Mouse (Mus musculus) left cerebral cortex, adult 9 months (tissue): ENCODE measurements at regions not wholly inside any gene's neighbourhood (a gene's known extent, or its start where the extent isn't known, plus 50 kb on each side); places are given as distances from the start of the nearest gene placed in this dataset.

ENCODE experiments used
- DNase-seq, 2 experiments: peaks; one replicate each; pipeline ENCODE4 v3.0.0; 2022; ENCODE audit warnings: low spot score in 2 of 2

- DNase-seq: no peak
These were observed 539.2 kb downstream of the Gm19410 start for GRCm38 (mm10) chr8:36304809-36305208.

GRCm38 (mm10) chr8:36306336-36306735 is 540.7 kb downstream of the Gm19410 start:
- DNase-seq: no peak

- no peak for DNase-seq
These were observed 541.9 kb downstream of the Gm19410 start for GRCm38 (mm10) chr8:36307496-36307895.

GRCm38 (mm10) chr8:36308056-36308455 is 542.5 kb downstream of the Gm19410 start:
- DNase-seq: no peak

GRCm38 (mm10) chr8:36309326-36309725 is 543.7 kb downstream of the Gm19410 start:
- DNase-seq: no peak

- no peak for DNase-seq
These were observed 544.4 kb downstream of the Gm19410 start for GRCm38 (mm10) chr8:36309952-36310351.

- DNase-seq: no peak
These were observed 546.1 kb downstream of the Gm19410 start for GRCm38 (mm10) chr8:36311734-36312133.

GRCm38 (mm10) chr8:36312963-36313362 is 547.4 kb downstream of the Gm19410 start:
- DNase-seq: no peak

GRCm38 (mm10) chr8:36318396-36318795 is 552.8 kb downstream of the Gm19410 start:
- DNase-seq: no peak

GRCm38 (mm10) chr8:36318884-36319283 is 553.3 kb downstream of the Gm19410 start:
- DNase-seq: no peak

- DNase-seq: no peak
These were observed 553.8 kb downstream of the Gm19410 start for GRCm38 (mm10) chr8:36319314-36319959.

- no peak for DNase-seq
These were observed 556.5 kb downstream of the Gm19410 start for GRCm38 (mm10) chr8:36322125-36322524.

- DNase-seq: no peak
These were observed 557.0 kb downstream of the Gm19410 start for GRCm38 (mm10) chr8:36322578-36322977.

GRCm38 (mm10) chr8:36338628-36339027 is 573.0 kb downstream of the Gm19410 start:
- no peak for DNase-seq

- DNase-seq: no peak
These were observed 573.9 kb downstream of the Gm19410 start for GRCm38 (mm10) chr8:36339449-36339848.

GRCm38 (mm10) chr8:36340454-36340853 is 574.9 kb downstream of the Gm19410 start:
- DNase-seq: no peak

GRCm38 (mm10) chr8:36341965-36342364 is 576.4 kb downstream of the Gm19410 start:
- no peak for DNase-seq

- no peak for DNase-seq
These were observed 577.1 kb downstream of the Gm19410 start for GRCm38 (mm10) chr8:36342650-36343049.

GRCm38 (mm10) chr8:36346682-36347324 is 581.2 kb downstream of the Gm19410 start:
- peak; percentile 52 to 89 for DNase-seq

- no peak for DNase-seq
These were observed 582.5 kb downstream of the Gm19410 start for GRCm38 (mm10) chr8:36348067-36348466.

- no peak for DNase-seq
These were observed 589.3 kb downstream of the Gm19410 start for GRCm38 (mm10) chr8:36354926-36355325.

GRCm38 (mm10) chr8:36358998-36359397 is 593.4 kb downstream of the Gm19410 start:
- DNase-seq: no peak

GRCm38 (mm10) chr8:36361255-36361654 is 595.7 kb downstream of the Gm19410 start:
- peak; percentile 48 to 80 for DNase-seq

- DNase-seq: no peak
These were observed 596.2 kb downstream of the Gm19410 start for GRCm38 (mm10) chr8:36361818-36362217.
